Mouse (Mus musculus): ENCODE results near the gene Gkn1. TPM values are rescaled to one million over a fixed set of nuclear protein-coding genes. Genes with fewer than 3 reads are reported as not detected.

Gene Gkn1
- 0.13 and 0.22 TPM in 2 replicates for polyA plus RNA-seq (2015; fragmentation: Nextera tagmentation; extraction: Ambion mirVana)

DNA sequence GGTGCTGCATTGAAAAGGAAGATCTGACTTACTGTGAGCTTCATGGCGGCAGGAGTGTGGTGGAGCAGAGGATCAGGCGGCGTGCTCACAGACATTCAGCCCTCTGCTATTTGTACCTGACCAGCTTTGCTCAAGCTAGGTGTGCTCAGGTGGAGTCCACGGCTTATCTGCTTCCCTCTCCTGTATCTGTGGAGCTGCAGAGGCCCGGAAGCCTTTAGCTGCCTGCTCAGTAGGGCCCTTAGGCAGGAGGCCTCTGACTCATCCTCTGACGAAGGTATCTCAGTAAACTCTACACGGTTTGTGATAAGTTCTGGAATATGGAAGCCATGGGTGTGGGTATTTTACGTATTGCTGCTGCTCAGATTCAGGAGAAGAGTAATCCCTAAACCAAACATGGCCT is at the start of gene Gkn1:
Gene Gkn1 (minus strand): TSS at position 114 of the 400 bp plus-strand sequence.

DNA sequence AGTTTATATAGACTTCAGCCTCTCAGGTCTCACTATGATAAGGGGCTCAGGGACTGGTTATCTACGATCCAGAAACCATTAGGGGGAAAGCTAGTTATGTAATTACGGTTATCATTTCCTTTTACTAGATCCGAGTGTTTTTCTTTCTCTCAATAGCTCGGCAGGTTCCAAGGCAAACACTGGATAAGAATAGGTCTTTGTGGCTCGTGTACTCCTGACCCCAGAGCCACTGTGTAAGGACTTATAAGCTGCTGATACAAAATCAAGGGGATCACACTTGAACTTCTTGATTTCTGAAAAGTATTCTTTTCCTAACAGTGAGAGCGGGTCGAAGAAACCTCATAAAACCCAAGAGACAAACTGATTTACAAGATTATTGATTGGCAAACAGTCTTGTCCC is 38.1 kb upstream of the Gkn1 start, which contains the start of gene Gkn3:
Gene Gkn3 (minus strand): TSS at position 59 of the 400 bp plus-strand sequence.

DNA sequence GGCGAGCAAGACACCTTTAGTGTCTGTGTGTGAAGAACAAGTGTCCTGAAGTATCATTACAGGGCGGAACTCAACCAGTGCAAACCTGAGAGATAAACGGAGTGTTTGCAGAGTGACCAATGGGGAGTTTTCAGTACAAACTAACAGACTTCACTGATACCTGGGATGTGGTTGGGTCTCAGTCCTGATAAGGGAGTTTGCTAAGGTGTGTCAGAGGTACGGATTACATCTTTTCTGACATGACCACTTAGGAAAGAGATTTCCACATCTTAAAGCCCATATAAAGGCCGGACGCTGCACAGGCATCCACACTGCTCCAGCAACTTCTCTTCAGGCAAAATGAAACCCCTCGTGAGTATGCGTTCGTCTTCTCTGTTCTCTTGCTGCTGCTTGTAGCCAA is 22.3 kb upstream of the Gkn1 start, which contains the start of gene Gkn2:
Gene Gkn2 (plus strand): TSS at position 301 of the 400 bp plus-strand sequence.

DNA sequence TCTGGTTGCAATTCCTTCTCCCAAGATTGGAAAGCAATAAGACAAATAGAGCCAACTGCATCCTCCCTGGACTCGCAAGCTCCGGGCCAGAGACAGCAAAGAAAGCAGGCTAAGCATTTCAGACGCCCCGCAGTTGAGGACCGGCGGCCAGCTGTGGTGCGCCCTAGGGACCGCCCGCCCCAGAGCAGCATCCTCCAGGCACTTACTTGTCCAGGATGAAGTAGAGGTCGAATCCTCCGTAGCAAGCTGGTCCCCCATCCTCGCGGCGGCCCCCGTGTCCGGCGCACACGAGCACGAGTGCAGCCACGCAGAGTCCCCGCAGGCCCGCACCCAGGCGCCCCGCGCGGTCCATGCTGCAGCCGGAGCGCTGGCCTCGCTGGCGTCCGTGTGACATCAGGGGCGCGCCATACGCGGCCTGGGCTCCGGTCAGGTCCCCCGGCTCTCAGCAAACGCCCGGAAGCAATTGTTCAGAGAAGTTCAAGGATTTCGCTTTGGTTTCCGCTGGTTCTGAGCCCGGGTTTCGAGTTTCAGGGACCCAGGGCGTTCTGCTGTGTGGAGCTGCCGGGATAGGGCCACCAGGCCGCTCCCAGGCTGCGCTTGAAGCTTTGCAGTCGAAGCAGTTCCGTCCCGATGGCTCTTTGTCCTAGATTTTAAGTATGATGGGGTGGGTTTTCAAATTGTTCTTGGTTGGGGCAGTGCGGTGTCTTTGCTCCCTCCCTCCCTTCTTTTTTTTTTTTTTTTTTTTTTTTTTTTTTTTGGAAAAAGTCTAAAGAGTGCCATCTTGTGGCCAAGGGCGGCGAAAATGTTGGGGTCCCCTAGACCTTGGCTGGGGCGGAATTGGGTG is 15.4 kb downstream of the Gkn1 start, which contains the start of gene Antxr1:
Gene Antxr1 (minus strand): TSS at position 731 of the 844 bp plus-strand sequence.

Other genes starting within 250 kb of the Gkn1 start
- gene D6Ertd527e, start 246.2 kb downstream of the Gkn1 start, polyA plus RNA-seq (2015; fragmentation: Nextera tagmentation; extraction: Ambion mirVana) = 0.16 TPM in 1 of 2 replicates, not detected in the other
- 3.9 and 5.1 TPM in 2 replicates for gene Antxr1, start 15.1 kb downstream of the Gkn1 start, polyA plus RNA-seq (2015; fragmentation: Nextera tagmentation; extraction: Ambion mirVana)
- 0.16 and 0.34 TPM in 2 replicates for gene Gkn2, start 22.4 kb upstream of the Gkn1 start, polyA plus RNA-seq (2015; fragmentation: Nextera tagmentation; extraction: Ambion mirVana)
- 0.21 and 0.38 TPM in 2 replicates for gene Gkn3, start 38.0 kb upstream of the Gkn1 start, polyA plus RNA-seq (2015; fragmentation: Nextera tagmentation; extraction: Ambion mirVana)
- gene Bmp10, start 78.1 kb upstream of the Gkn1 start, polyA plus RNA-seq (2015; fragmentation: Nextera tagmentation; extraction: Ambion mirVana) = not detected in 2 replicates
- gene Arhgap25, start 182.3 kb upstream of the Gkn1 start, polyA plus RNA-seq (2015; fragmentation: Nextera tagmentation; extraction: Ambion mirVana) = 10.9 and 15.7 TPM in 2 replicates
- gene Prokr1, start 239.8 kb upstream of the Gkn1 start, polyA plus RNA-seq (2015; fragmentation: Nextera tagmentation; extraction: Ambion mirVana) = 1.9 TPM in 2 replicates